Mouse (Mus musculus) ES-E14 (cell line): ENCODE measurements around the gene Chd5. TPM values are rescaled to one million over a fixed set of nuclear protein-coding genes. Genes with fewer than 3 reads are reported as not detected.

Experiments used
- DNase-seq: peaks from one replicate; pipeline ENCODE4 v3.0.0-alpha.2; 2013; ENCODE audit warnings: low read depth, low spot score
- H3K27ac ChIP-seq: 2 replicates; pipeline ENCODE4 v1.5.1; 2012; ENCODE audit warnings: low read depth, mild to moderate bottlenecking, low read length, moderate library complexity, mixed read lengths; ENCODE audit not compliant: poor library complexity, insufficient read depth, severe bottlenecking
- H3K36me3 ChIP-seq: 2 replicates; pipeline ENCODE4 v1.6.1; 2012; ENCODE audit warnings: mild to moderate bottlenecking, low read length, moderate library complexity, mixed read lengths; ENCODE audit not compliant: control insufficient read depth, poor library complexity, insufficient read depth, severe bottlenecking
- H3K4me1 ChIP-seq, 2 experiments: fragments of 150-350 bp in 1 of 2; sonication (generic) in 1 of 2; 2 replicates each; pipeline ENCODE4 v1.6.1; 2012; ENCODE audit warnings: low read length in 2 of 2, mild to moderate bottlenecking in 1 of 2, mixed read lengths in 1 of 2; ENCODE audit not compliant: control insufficient read depth in 2 of 2, insufficient read depth in 2 of 2, poor library complexity in 1 of 2
- H3K4me3 ChIP-seq, 2 experiments: fragments of 150-350 bp in 1 of 2; sonication (generic) in 1 of 2; 2 replicates each; pipeline ENCODE4 v1.5.1; 2012; ENCODE audit warnings: low read length in 2 of 2, low read depth in 1 of 2, mild to moderate bottlenecking in 1 of 2, mixed read lengths in 1 of 2; ENCODE audit not compliant: insufficient read depth in 1 of 2, poor library complexity in 1 of 2, severe bottlenecking in 1 of 2
- H3K9ac ChIP-seq: 2 replicates; pipeline ENCODE4 v1.6.1; 2012; ENCODE audit warnings: low read depth, mild to moderate bottlenecking, low read length, mixed read lengths; ENCODE audit not compliant: poor library complexity, insufficient read depth, severe bottlenecking
- H3K9me3 ChIP-seq: fragments of 150-350 bp; sonication (generic); 2 replicates; pipeline ENCODE4 v1.6.1; 2012; ENCODE audit warnings: low read depth, mild to moderate bottlenecking, low read length; ENCODE audit not compliant: control insufficient read depth, insufficient read depth
- CHD2 ChIP-seq: IDR thresholded peaks from 2 replicates; pipeline ENCODE4 v1.6.1; 2014; ENCODE audit warnings: mild to moderate bottlenecking, low read depth, low read length, inconsistent platforms
- HCFC1 ChIP-seq: IDR thresholded peaks from 2 replicates; pipeline ENCODE4 v1.6.1; 2012; ENCODE audit warnings: low read length, inconsistent platforms, borderline replicate concordance; ENCODE audit not compliant: insufficient read depth
- MAFK ChIP-seq: IDR thresholded peaks from 2 replicates; pipeline ENCODE4 v1.6.1; 2014; ENCODE audit warnings: mild to moderate bottlenecking, low read depth, low read length, inconsistent platforms; ENCODE audit not compliant: insufficient read depth
- ZC3H11A ChIP-seq: IDR thresholded peaks from 2 replicates; pipeline ENCODE4 v1.6.1; 2012; ENCODE audit warnings: low read depth, mild to moderate bottlenecking, inconsistent platforms, low read length, borderline replicate concordance
- ZNF384 ChIP-seq: IDR thresholded peaks from 2 replicates; pipeline ENCODE4 v1.6.1; 2012; ENCODE audit warnings: low read depth, low read length, inconsistent platforms
- in situ Hi-C, 2 experiments: fragments of 600-800 bp; cut with MboI; formaldehyde crosslinking; loops; one replicate each; pipeline ENCODE4 v1.15.1; 2025; ENCODE audit warnings: low sequenced_read_pairs in 2 of 2, inconsistent platforms in 1 of 2; ENCODE audit not compliant: unreplicated experiment in 2 of 2
- total RNA-seq: library from RNA; depleted of rRNA; stranded (reverse); fragments of 300-350 nt; gene quantifications from 2 replicates; pipeline ENCODE4 v1.2.3, GENCODE M21; 2012

Gene Chd5
- total RNA-seq, 1 experiment, result 3.1 TPM

DNA sequence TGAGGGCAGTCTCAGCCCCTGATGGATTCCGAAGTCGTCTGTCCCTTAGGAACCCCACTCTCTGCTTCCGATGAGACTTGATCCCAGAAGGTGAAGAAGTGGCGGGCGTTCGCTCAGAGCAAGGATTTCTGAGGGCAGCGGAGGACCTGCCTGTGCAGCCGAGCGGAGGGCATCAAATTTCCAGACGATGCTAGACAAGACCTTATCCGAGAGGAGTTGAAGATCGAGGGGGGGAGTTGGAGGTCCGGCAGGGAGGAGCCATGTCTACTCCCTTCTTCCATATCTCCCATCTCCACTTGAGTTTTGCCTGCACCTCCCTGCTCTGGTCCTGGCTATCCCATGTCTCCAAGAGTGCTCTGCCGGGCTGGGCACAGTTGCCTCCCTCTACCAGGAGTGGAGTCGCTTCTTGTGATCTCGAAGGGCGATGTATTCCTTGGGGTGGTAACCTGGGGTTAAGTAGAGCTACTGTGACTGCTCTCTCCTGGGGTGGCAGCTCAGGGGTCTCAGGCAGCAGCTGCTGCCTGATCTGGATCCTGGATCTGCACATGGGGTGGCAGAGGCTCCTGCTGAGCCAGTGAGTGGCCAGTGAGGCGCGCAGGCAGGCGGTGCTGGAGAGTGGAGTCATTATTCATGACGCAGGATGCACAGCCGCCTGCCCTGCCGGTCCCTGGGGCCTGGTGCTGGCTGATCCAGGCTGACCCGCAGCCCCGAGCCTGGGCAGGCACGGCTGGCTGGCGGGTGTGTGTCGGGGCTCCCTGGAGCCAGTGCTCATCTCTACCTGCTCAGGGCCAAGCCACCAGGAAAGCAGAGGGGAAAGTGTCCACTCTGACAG lies 80.0 kb downstream of the Chd5 start:
- in situ Hi-C loops, result no loop called here

GRCm38 (mm10) chr4:152423576-152423975 lies 85.1 kb downstream of the Chd5 start:
- no peak for TF ChIP-seq MAFK
- no peak for TF ChIP-seq ZNF384
- TF ChIP-seq HCFC1, result no peak
- H3K9me3 ChIP-seq, result no peaks in the 10 kb centered on the region
- no peaks in the 10 kb centered on the region for H3K36me3 ChIP-seq
- no peak overlapping the region for H3K27ac ChIP-seq
- H3K4me1 ChIP-seq, result peaks cover 0 to 5% of the 10 kb centered on the region in 2 experiments; a peak in 1 of 4 replicates
- no peak for DNase-seq
- in situ Hi-C loops, result no loop called here
- H3K9ac ChIP-seq, result no peak overlapping the region
- no peak overlapping the region for H3K4me3 ChIP-seq

More for the DNA sequence above, 80.0 kb downstream of the Chd5 start:
- no peak for DNase-seq
- H3K4me3 ChIP-seq, result peak overlapping the region in 1 of 2 experiments; percentile 22; a peak in 1 of 4 replicates
- H3K36me3 ChIP-seq, result no peaks in the 10 kb centered on the region
- TF ChIP-seq MAFK (no peak), ZNF384 (no peak), HCFC1 (no peak), ZC3H11A (no peak), CHD2 (no peak)
- peaks cover 0 to 8% of the 10 kb centered on the region in 2 experiments; a peak in 1 of 4 replicates for H3K4me1 ChIP-seq
- no peak overlapping the region for H3K27ac ChIP-seq
- no peak overlapping the region for H3K9ac ChIP-seq
- no peaks in the 10 kb centered on the region for H3K9me3 ChIP-seq

GRCm38 (mm10) chr4:152424341-152424740 lies 85.9 kb downstream of the Chd5 start:
- no peak overlapping the region for H3K27ac ChIP-seq
- in situ Hi-C loops, result no loop called here
- no peaks in the 10 kb centered on the region for H3K9me3 ChIP-seq
- no peak overlapping the region for H3K9ac ChIP-seq
- H3K4me1 ChIP-seq, result peaks cover under 1 to 2% of the 10 kb centered on the region in 2 experiments; a peak in 1 of 4 replicates
- no peaks in the 10 kb centered on the region for H3K36me3 ChIP-seq
- H3K4me3 ChIP-seq, result no peak overlapping the region
- TF ChIP-seq ZNF384, result no peak
- TF ChIP-seq MAFK, result no peak
- no peak for TF ChIP-seq CHD2
- TF ChIP-seq ZC3H11A, result no peak
- no peak for DNase-seq

GRCm38 (mm10) chr4:152424922-152425321 lies 86.5 kb downstream of the Chd5 start:
- no peak for DNase-seq
- no peak overlapping the region for H3K27ac ChIP-seq
- in situ Hi-C loops, result no loop called here

DNA sequence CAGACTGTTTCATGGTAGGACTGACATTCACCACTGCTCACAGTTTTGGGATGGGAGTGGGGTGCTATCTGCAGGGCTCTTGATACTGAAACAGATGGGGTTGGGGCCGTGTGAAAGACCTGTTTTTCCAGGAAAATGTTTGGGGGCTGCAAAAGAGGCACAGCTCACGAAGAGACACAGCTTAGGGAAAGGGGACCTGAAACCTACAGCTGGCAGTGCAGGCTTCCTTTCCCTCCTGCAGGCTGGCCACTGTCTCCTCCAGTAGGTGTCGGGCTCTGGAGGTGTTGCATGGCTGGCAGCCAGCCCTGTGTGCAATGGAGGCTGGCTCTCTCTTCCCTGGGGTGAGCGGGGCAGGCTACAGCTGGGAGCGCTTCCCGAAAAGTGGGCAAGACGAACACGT lies 89.8 kb downstream of the Chd5 start:
- peaks cover 2 to 6% of the 10 kb centered on the region in 2 experiments; a peak in 1 of 4 replicates for H3K4me1 ChIP-seq
- no peak overlapping the region for H3K27ac ChIP-seq
- no peak for DNase-seq
- no peak overlapping the region for H3K9ac ChIP-seq
- in situ Hi-C loops, result no loop called here
- H3K9me3 ChIP-seq, result no peaks in the 10 kb centered on the region
- no peak overlapping the region for H3K4me3 ChIP-seq
- H3K36me3 ChIP-seq, result no peaks in the 10 kb centered on the region
- TF ChIP-seq ZNF384, result no peak
- TF ChIP-seq ZC3H11A, result no peak
- TF ChIP-seq MAFK, result no peak
- TF ChIP-seq HCFC1, result no peak
- no peak for TF ChIP-seq CHD2

More at GRCm38 (mm10) chr4:152424922-152425321, 86.5 kb downstream of the Chd5 start:
- TF ChIP-seq ZC3H11A (peak; percentile 17; the same call in 1 of the 2 replicates), HCFC1 (no peak)
- no peak overlapping the region for H3K4me3 ChIP-seq
- no peaks in the 10 kb centered on the region for H3K9me3 ChIP-seq
- H3K9ac ChIP-seq, result no peak overlapping the region
- no peaks in the 10 kb centered on the region for H3K36me3 ChIP-seq
- H3K4me1 ChIP-seq, result 0 out of 4 replicates have a peak, but pooled peaks cover 0 to 2% of the 10 kb centered on the region in 2 experiments
